Mouse (Mus musculus): Measurements from ENCODE around the gene Abcc6.

Abcc6 gene

GRCm38 (mm10) chr7:46030145-46030488, at the start of gene Abcc6:
TSS of gene Abcc6 (minus strand) at chr7:46030302.
- DNase-seq (ENCODE audit: low spot score), result no peak

- DNase-seq (ENCODE audit: low spot score), result no peak
Measured at GRCm38 (mm10) chr7:46077675-46078074, 47.6 kb upstream of the Abcc6 start.

GRCm38 (mm10) chr7:46076844-46077243, 46.7 kb upstream of the Abcc6 start:
- DNase-seq (ENCODE audit: low spot score), result no peak

- no peak for DNase-seq (ENCODE audit: low spot score)
Measured at GRCm38 (mm10) chr7:46068831-46069230, 38.7 kb upstream of the Abcc6 start.

GRCm38 (mm10) chr7:46063296-46063695, 33.2 kb upstream of the Abcc6 start:
- DNase-seq (ENCODE audit: low spot score), result no peak

- DNase-seq (ENCODE audit: low spot score), result no peak
Measured at GRCm38 (mm10) chr7:46061614-46062013, 31.5 kb upstream of the Abcc6 start.

GRCm38 (mm10) chr7:46060688-46061087, 30.6 kb upstream of the Abcc6 start:
- no peak for DNase-seq (ENCODE audit: low spot score)

- DNase-seq (ENCODE audit: low spot score), result no peak
Measured at GRCm38 (mm10) chr7:46058882-46059281, 28.8 kb upstream of the Abcc6 start.

GRCm38 (mm10) chr7:46053566-46053965, 23.5 kb upstream of the Abcc6 start:
- DNase-seq (ENCODE audit: low spot score), result no peak

GRCm38 (mm10) chr7:46052161-46052821, 22.2 kb upstream of the Abcc6 start:
- DNase-seq (ENCODE audit: low spot score), result no peak

- no peak for DNase-seq (ENCODE audit: low spot score)
Measured at GRCm38 (mm10) chr7:46049981-46050380, 19.9 kb upstream of the Abcc6 start.

- DNase-seq (ENCODE audit: low spot score), result no peak
Measured at GRCm38 (mm10) chr7:46047873-46048562, 17.9 kb upstream of the Abcc6 start.

- no peak for DNase-seq (ENCODE audit: low spot score)
Measured at GRCm38 (mm10) chr7:46045882-46046281, 15.8 kb upstream of the Abcc6 start.

GRCm38 (mm10) chr7:46044106-46044505, 14.0 kb upstream of the Abcc6 start:
- no peak for DNase-seq (ENCODE audit: low spot score)

GRCm38 (mm10) chr7:46039873-46040272, 9.8 kb upstream of the Abcc6 start:
- no peak for DNase-seq (ENCODE audit: low spot score)

GRCm38 (mm10) chr7:46037433-46037832, 7.3 kb upstream of the Abcc6 start:
- no peak for DNase-seq (ENCODE audit: low spot score)

- DNase-seq (ENCODE audit: low spot score), result no peak
Measured at GRCm38 (mm10) chr7:46035468-46035867, 5.4 kb upstream of the Abcc6 start.

GRCm38 (mm10) chr7:46034991-46035390, 4.9 kb upstream of the Abcc6 start:
- no peak for DNase-seq (ENCODE audit: low spot score)

GRCm38 (mm10) chr7:46033870-46034337, 3.8 kb upstream of the Abcc6 start:
- DNase-seq (ENCODE audit: low spot score), result no peak

- DNase-seq (ENCODE audit: low spot score), result peak; percentile 91
Measured at GRCm38 (mm10) chr7:46033109-46033869, 3.2 kb upstream of the Abcc6 start, which contains the start of gene Nomo1. TSS of gene Nomo1 (plus strand) at chr7:46033698.

GRCm38 (mm10) chr7:46031075-46031474, 973 bp upstream of the Abcc6 start:
- DNase-seq (ENCODE audit: low spot score), result no peak

- DNase-seq (ENCODE audit: low spot score), result no peak
Measured at GRCm38 (mm10) chr7:46029299-46030144, 580 bp downstream of the Abcc6 start.
